Mouse (Mus musculus) forebrain, embryonic 11.5 days (tissue): ENCODE measurements around the gene Igfbp7. TPM values are rescaled to one million over a fixed set of nuclear protein-coding genes. Genes with fewer than 3 reads are reported as not detected.

Source experiments
- ATAC-seq: fragments of 200-750 bp; cut with Nextera tagmentation; replicated peaks from 2 replicates; pipeline ENCODE4 v1.8.0; 2017; ENCODE audit warnings: moderate TSS enrichment; ENCODE audit not compliant: low FRiP score
- DNase-seq: peaks from one replicate; pipeline ENCODE4 v3.0.0-alpha.2; 2017; ENCODE audit warnings: low spot score
- H3K27ac ChIP-seq: fragments of 300-500 bp; sonication (generic); 2 replicates; pipeline ENCODE4 v1.5.1; 2014; ENCODE audit warnings: low read depth, low read length
- H3K27me3 ChIP-seq: fragments of 300-500 bp; sonication (generic); 2 replicates; pipeline ENCODE4 v1.6.1; 2014; ENCODE audit warnings: mild to moderate bottlenecking, low read length, mixed read lengths; ENCODE audit not compliant: control insufficient read depth, insufficient read depth
- H3K36me3 ChIP-seq: fragments of 300-500 bp; sonication (generic); 2 replicates; pipeline ENCODE4 v1.6.1; 2014; ENCODE audit warnings: mild to moderate bottlenecking, low read length, moderate library complexity, mixed read lengths; ENCODE audit not compliant: control insufficient read depth, insufficient read depth
- H3K4me1 ChIP-seq: fragments of 300-500 bp; sonication (generic); replicated peaks from 2 replicates; pipeline ENCODE4 v1.6.1; 2014; ENCODE audit warnings: low read length, mixed read lengths; ENCODE audit not compliant: control insufficient read depth, insufficient read depth
- H3K4me2 ChIP-seq: fragments of 300-500 bp; sonication (generic); 2 replicates; pipeline ENCODE4 v1.6.1; 2014; ENCODE audit warnings: low read depth, mild to moderate bottlenecking, low read length, moderate library complexity, mixed read lengths; ENCODE audit not compliant: severe bottlenecking
- H3K4me3 ChIP-seq: fragments of 300-500 bp; sonication (generic); 2 replicates; pipeline ENCODE4 v1.5.1; 2014; ENCODE audit warnings: low read depth, low read length
- H3K9ac ChIP-seq: fragments of 300-500 bp; sonication (generic); 2 replicates; pipeline ENCODE4 v1.6.1; 2014; ENCODE audit warnings: low read length
- H3K9me3 ChIP-seq: fragments of 300-500 bp; sonication (generic); 2 replicates; pipeline ENCODE4 v1.6.1; 2016; ENCODE audit warnings: low read length, mixed read lengths; ENCODE audit not compliant: control insufficient read depth
- WGBS: fragments of 180-500 bp; shearing (Covaris S2); extraction: QIAGEN DNeasy Blood & Tissue Kit; methylation state at CpG from one replicate; pipeline ENCODE4 v1.1.7; 2014; 5-methylcytosine and 5-hydroxymethylcytosine counted together
- polyA plus RNA-seq: library from polyadenylated mRNA; unstranded; fragments of >200 nt; fragmentation: Nextera tagmentation; extraction: Ambion mirVana; gene quantifications from 2 replicates; pipeline ENCODE4 v1.2.1, GENCODE M21; 2014

Gene Igfbp7
- polyA plus RNA-seq, 1 experiment from 2014 or later = 15.4 TPM

- no peak overlapping the region for H3K4me3 ChIP-seq
- ATAC-seq (no peak), DNase-seq (no peak)
- no peak overlapping the region for H3K4me2 ChIP-seq
- no peaks in the 10 kb centered on the region for H3K9me3 ChIP-seq
- H3K9ac ChIP-seq = no peak overlapping the region
- H3K4me1 ChIP-seq = no peaks in the 10 kb centered on the region
- no peaks in the 10 kb centered on the region for H3K36me3 ChIP-seq
- WGBS = 78% methylated on average over 10 of the region's 10 CpGs
- no peaks in the 10 kb centered on the region for H3K27me3 ChIP-seq
- no peak overlapping the region for H3K27ac ChIP-seq
Observed at GRCm38 (mm10) chr5:77386596-77387413, 21.0 kb downstream of the Igfbp7 start.

GRCm38 (mm10) chr5:77385900-77386595 lies 21.8 kb downstream of the Igfbp7 start:
- Histone ChIP-seq H3K4me3 (no peak overlapping the region), H3K4me2 (no peak overlapping the region), H3K9me3 (no peaks in the 10 kb centered on the region), H3K4me1 (no peaks in the 10 kb centered on the region), H3K27ac (no peak overlapping the region), H3K9ac (no peak overlapping the region), H3K36me3 (no peaks in the 10 kb centered on the region), H3K27me3 (no peaks in the 10 kb centered on the region)
- ATAC-seq (no peak), DNase-seq (no peak)
- WGBS = 87% methylated on average over 6 of the region's 6 CpGs

GRCm38 (mm10) chr5:77385221-77385620 lies 22.6 kb downstream of the Igfbp7 start:
- no peak for DNase-seq
- ATAC-seq = no peak

GRCm38 (mm10) chr5:77384724-77385123 lies 23.1 kb downstream of the Igfbp7 start:
- no peak overlapping the region for H3K4me3 ChIP-seq
- no peaks in the 10 kb centered on the region for H3K27me3 ChIP-seq
- ATAC-seq (no peak), DNase-seq (no peak)
- no peaks in the 10 kb centered on the region for H3K4me1 ChIP-seq
- WGBS = 80% methylated on average over 9 of the region's 9 CpGs
- no peaks in the 10 kb centered on the region for H3K36me3 ChIP-seq
- no peak overlapping the region for H3K9ac ChIP-seq
- H3K9me3 ChIP-seq = no peaks in the 10 kb centered on the region
- no peak overlapping the region for H3K4me2 ChIP-seq
- H3K27ac ChIP-seq = no peak overlapping the region

More at GRCm38 (mm10) chr5:77385221-77385620, 22.6 kb downstream of the Igfbp7 start:
- Histone ChIP-seq H3K36me3 (no peaks in the 10 kb centered on the region), H3K4me3 (no peak overlapping the region), H3K4me2 (no peak overlapping the region), H3K9me3 (no peaks in the 10 kb centered on the region), H3K27me3 (no peaks in the 10 kb centered on the region), H3K4me1 (no peaks in the 10 kb centered on the region), H3K9ac (no peak overlapping the region), H3K27ac (no peak overlapping the region)
- 86% methylated on average over 5 of the region's 5 CpGs for WGBS

- no peak overlapping the region for H3K27ac ChIP-seq
- H3K36me3 ChIP-seq = no peaks in the 10 kb centered on the region
- H3K4me1 ChIP-seq = no peaks in the 10 kb centered on the region
- no peak overlapping the region for H3K4me3 ChIP-seq
- ATAC-seq (no peak), DNase-seq (no peak)
- WGBS = 92% methylated on average over 5 of the region's 5 CpGs
- no peak overlapping the region for H3K4me2 ChIP-seq
- no peaks in the 10 kb centered on the region for H3K27me3 ChIP-seq
- no peak overlapping the region for H3K9ac ChIP-seq
- no peaks in the 10 kb centered on the region for H3K9me3 ChIP-seq
Observed at GRCm38 (mm10) chr5:77383799-77384554, 23.9 kb downstream of the Igfbp7 start.

- no peaks in the 10 kb centered on the region for H3K27me3 ChIP-seq
- 76% methylated on average over 5 of the region's 5 CpGs for WGBS
- H3K9me3 ChIP-seq = no peaks in the 10 kb centered on the region
- H3K4me3 ChIP-seq = no peak overlapping the region
- ATAC-seq (no peak), DNase-seq (no peak)
- no peaks in the 10 kb centered on the region for H3K4me1 ChIP-seq
- no peak overlapping the region for H3K9ac ChIP-seq
- H3K36me3 ChIP-seq = no peaks in the 10 kb centered on the region
- no peak overlapping the region for H3K27ac ChIP-seq
- no peak overlapping the region for H3K4me2 ChIP-seq
Observed at GRCm38 (mm10) chr5:77381686-77382085, 26.2 kb downstream of the Igfbp7 start.

- 87% methylated on average over 7 of the region's 7 CpGs for WGBS
- ATAC-seq (no peak), DNase-seq (no peak)
- Histone ChIP-seq H3K27ac (no peak overlapping the region), H3K27me3 (no peaks in the 10 kb centered on the region), H3K36me3 (no peaks in the 10 kb centered on the region), H3K9ac (no peak overlapping the region), H3K9me3 (no peaks in the 10 kb centered on the region), H3K4me2 (no peak overlapping the region), H3K4me1 (no peaks in the 10 kb centered on the region), H3K4me3 (no peak overlapping the region)
Observed at GRCm38 (mm10) chr5:77381283-77381682, 26.6 kb downstream of the Igfbp7 start.

- no peaks in the 10 kb centered on the region for H3K4me1 ChIP-seq
- H3K4me3 ChIP-seq = no peak overlapping the region
- H3K9ac ChIP-seq = no peak overlapping the region
- ATAC-seq (no peak), DNase-seq (no peak)
- no peaks in the 10 kb centered on the region for H3K27me3 ChIP-seq
- no peaks in the 10 kb centered on the region for H3K9me3 ChIP-seq
- H3K4me2 ChIP-seq = no peak overlapping the region
- H3K27ac ChIP-seq = no peak overlapping the region
- WGBS = 81% methylated on average over 17 of the region's 17 CpGs
- H3K36me3 ChIP-seq = no peaks in the 10 kb centered on the region
Observed at GRCm38 (mm10) chr5:77380321-77380901, 27.4 kb downstream of the Igfbp7 start.
